Mouse (Mus musculus) erythroblast, embryonic 14.5 days (primary cell): ENCODE results near the gene Fam89b.

Source experiments
- GATA1 ChIP-seq: IDR thresholded peaks from 2 replicates; pipeline ENCODE4 v1.6.1; 2012; ENCODE audit warnings: low read length, inconsistent platforms, mixed read lengths
- TAL1 ChIP-seq: IDR thresholded peaks from 3 replicates; pipeline ENCODE4 v1.6.1; 2012; ENCODE audit warnings: low read length, inconsistent platforms, mixed read lengths

DNA sequence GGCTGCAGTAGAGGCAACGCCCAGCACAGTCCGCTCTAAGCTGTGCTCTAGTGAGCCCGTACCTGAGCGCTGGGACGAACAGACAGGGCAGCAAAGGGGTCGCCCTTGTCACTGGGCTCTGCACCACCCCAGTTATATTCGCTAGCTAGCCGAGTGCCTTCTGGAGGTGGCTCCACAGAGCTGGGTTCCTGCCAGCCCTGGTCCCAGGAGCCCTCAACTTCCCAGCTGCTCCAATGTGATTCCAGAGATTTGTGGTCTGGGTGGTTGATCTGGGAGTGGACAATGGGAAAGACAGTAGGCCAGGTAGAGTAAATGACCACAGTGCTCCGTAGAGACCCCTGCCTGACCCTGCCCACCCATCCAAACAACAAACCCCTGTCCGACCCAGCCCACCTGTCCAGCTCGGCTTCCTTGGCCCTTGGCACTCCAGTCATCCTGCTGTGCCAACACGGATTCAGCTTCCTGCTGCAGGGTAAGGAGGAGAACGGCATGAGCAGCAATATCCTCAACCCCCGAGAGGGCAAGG is 29.5 kb upstream of the Fam89b start:
- TF ChIP-seq GATA1 (no peak), TAL1 (no peak)
